Mouse (Mus musculus): ENCODE measurements around the gene Kcnma1. TPM values are rescaled to one million over a fixed set of nuclear protein-coding genes. Genes with fewer than 3 reads are reported as not detected.

The Kcnma1 gene
- total RNA-seq, 2 experiments from 2014 or later: 54.2 to 57.4 TPM

GRCm38 (mm10) chr14:23785921-23786686 lies 228.2 kb downstream of the Kcnma1 start:
- no peak for DNase-seq (ENCODE audit: low spot score in 2 of 2)

- DNase-seq (ENCODE audit: low spot score in 2 of 2): no peak
Measured at GRCm38 (mm10) chr14:23782845-23783609, 231.3 kb downstream of the Kcnma1 start.

GRCm38 (mm10) chr14:23774542-23774941 lies 239.7 kb downstream of the Kcnma1 start:
- no peak for DNase-seq (ENCODE audit: low spot score in 2 of 2)

- DNase-seq (ENCODE audit: low spot score in 2 of 2): no peak
Measured at GRCm38 (mm10) chr14:23772685-23773084, 241.6 kb downstream of the Kcnma1 start.

GRCm38 (mm10) chr14:23771794-23772193 lies 242.5 kb downstream of the Kcnma1 start:
- DNase-seq (ENCODE audit: low spot score in 2 of 2): no peak

- no peak for DNase-seq (ENCODE audit: low spot score in 2 of 2)
Measured at GRCm38 (mm10) chr14:23762471-23762870, 251.8 kb downstream of the Kcnma1 start.

- DNase-seq (ENCODE audit: low spot score in 2 of 2): no peak
Measured at GRCm38 (mm10) chr14:23759626-23760025, 254.7 kb downstream of the Kcnma1 start.

- DNase-seq (ENCODE audit: low spot score in 2 of 2): no peak
Measured at GRCm38 (mm10) chr14:23758421-23758820, 255.9 kb downstream of the Kcnma1 start.

- no peak for DNase-seq (ENCODE audit: low spot score in 2 of 2)
Measured at GRCm38 (mm10) chr14:23748011-23748410, 266.3 kb downstream of the Kcnma1 start.

- no peak for DNase-seq (ENCODE audit: low spot score in 2 of 2)
Measured at GRCm38 (mm10) chr14:23746976-23747375, 267.3 kb downstream of the Kcnma1 start.

- no peak for DNase-seq (ENCODE audit: low spot score in 2 of 2)
Measured at GRCm38 (mm10) chr14:23741531-23741930, 272.8 kb downstream of the Kcnma1 start.

GRCm38 (mm10) chr14:23734200-23734599 lies 280.1 kb downstream of the Kcnma1 start:
- DNase-seq (ENCODE audit: low spot score in 2 of 2): no peak

- no peak for DNase-seq (ENCODE audit: low spot score in 2 of 2)
Measured at GRCm38 (mm10) chr14:23729377-23729776, 284.9 kb downstream of the Kcnma1 start.

GRCm38 (mm10) chr14:23723701-23724430 lies 290.4 kb downstream of the Kcnma1 start:
- no peak for DNase-seq (ENCODE audit: low spot score in 2 of 2)

- DNase-seq (ENCODE audit: low spot score in 2 of 2): no peak
Measured at GRCm38 (mm10) chr14:23719246-23719645, 295.0 kb downstream of the Kcnma1 start.

GRCm38 (mm10) chr14:23718667-23719066 lies 295.6 kb downstream of the Kcnma1 start:
- no peak for DNase-seq (ENCODE audit: low spot score in 2 of 2)

- no peak for DNase-seq (ENCODE audit: low spot score in 2 of 2)
Measured at GRCm38 (mm10) chr14:23714396-23715131, 299.7 kb downstream of the Kcnma1 start.

- DNase-seq (ENCODE audit: low spot score in 2 of 2): no peak
Measured at GRCm38 (mm10) chr14:23712891-23713290, 301.4 kb downstream of the Kcnma1 start.

- no peak for DNase-seq (ENCODE audit: low spot score in 2 of 2)
Measured at GRCm38 (mm10) chr14:23710954-23711353, 303.3 kb downstream of the Kcnma1 start.

GRCm38 (mm10) chr14:23706837-23707236 lies 307.5 kb downstream of the Kcnma1 start:
- no peak for DNase-seq (ENCODE audit: low spot score in 2 of 2)

- no peak for DNase-seq (ENCODE audit: low spot score in 2 of 2)
Measured at GRCm38 (mm10) chr14:23705647-23706046, 308.6 kb downstream of the Kcnma1 start.

Data from adrenal gland, postnatal 4 days (tissue).